Mouse (Mus musculus) gastrocnemius, adult 2 months (tissue): ENCODE measurements around the gene Atp4a. TPM values are rescaled to one million over a fixed set of nuclear protein-coding genes. Genes with fewer than 3 reads are reported as not detected.

ENCODE experiments used
- DNase-seq: peaks from one replicate; pipeline ENCODE4 v3.0.0; 2022
- H3K27ac ChIP-seq: fragments of 200-600 bp; 2 replicates; pipeline ENCODE4 v1.8.1; 2022; ENCODE audit warnings: mild to moderate bottlenecking
- H3K4me3 ChIP-seq: fragments of 200-600 bp; 2 replicates; pipeline ENCODE4 v1.8.1; 2022; ENCODE audit warnings: mild to moderate bottlenecking, moderate library complexity
- CTCF ChIP-seq: fragments of 200-600 bp; IDR thresholded peaks from 2 replicates; pipeline ENCODE4 v1.8.1; 2022; ENCODE audit warnings: antibody characterized with exemption, mild to moderate bottlenecking, moderate library complexity
- intact Hi-C: fragments of 180-260 bp; cut with DNase I; formaldehyde crosslinking; loops from one replicate; pipeline ENCODE4 v1.15.1; 2025
- total RNA-seq, 2 experiments: library from RNA; stranded (reverse); gene quantifications; 2 replicates each; pipeline ENCODE4 v1.2.3; 2021

The Atp4a gene
- total RNA-seq, 2 experiments from 2014 or later = 0.13 to 0.14 TPM

GRCm38 (mm10) chr7:30744022-30744598, 32.1 kb downstream of the Atp4a start:
- H3K4me3 ChIP-seq = no peak overlapping the region
- peak; percentile 52 for DNase-seq
- intact Hi-C loops = no loop called here
- H3K27ac ChIP-seq = no peak overlapping the region
- no peak for TF ChIP-seq CTCF

GRCm38 (mm10) chr7:30747525-30748204, 35.7 kb downstream of the Atp4a start:
- TF ChIP-seq CTCF = no peak
- Histone ChIP-seq H3K27ac (no peak overlapping the region), H3K4me3 (no peak overlapping the region)
- intact Hi-C loops = no loop called here
- no peak for DNase-seq

- intact Hi-C loops = no loop called here
- no peak for DNase-seq
- H3K4me3 ChIP-seq = no peak overlapping the region
Measured at GRCm38 (mm10) chr7:30749824-30750606, 38.0 kb downstream of the Atp4a start.

GRCm38 (mm10) chr7:30751086-30751669, 39.2 kb downstream of the Atp4a start, which contains the start of gene Sbsn:
Sbsn (plus strand) TSS chr7:30751471.
- TF ChIP-seq CTCF = no peak
- intact Hi-C loops = no loop called here
- Histone ChIP-seq H3K4me3 (no peak within 1 kb of the TSS), H3K27ac (no peak within 1 kb of the TSS)
- no peak for DNase-seq

More at GRCm38 (mm10) chr7:30749824-30750606, 38.0 kb downstream of the Atp4a start:
- no peak overlapping the region for H3K27ac ChIP-seq
- TF ChIP-seq CTCF = no peak

- intact Hi-C loops = no loop called here
- no peak for TF ChIP-seq CTCF
- no peak for DNase-seq
- Histone ChIP-seq H3K27ac (no peak overlapping the region), H3K4me3 (no peak overlapping the region)
Measured at GRCm38 (mm10) chr7:30757001-30757400, 45.0 kb downstream of the Atp4a start.

- Histone ChIP-seq H3K4me3 (no peak overlapping the region), H3K27ac (no peak overlapping the region)
- TF ChIP-seq CTCF = peak; percentile 43; the same call in 1 of the 2 replicates
- DNase-seq = no peak
- intact Hi-C loops = no loop called here
Measured at GRCm38 (mm10) chr7:30758853-30759252, 46.8 kb downstream of the Atp4a start.

- no peak for DNase-seq
- Histone ChIP-seq H3K27ac (no peak overlapping the region), H3K4me3 (no peak overlapping the region)
- no peak for TF ChIP-seq CTCF
- intact Hi-C loops = no loop called here
Measured at GRCm38 (mm10) chr7:30761769-30762352, 49.9 kb downstream of the Atp4a start.

GRCm38 (mm10) chr7:30763456-30763855, 51.4 kb downstream of the Atp4a start, which contains the start of gene Dmkn:
Dmkn (plus strand) TSS chr7:30763756.
- intact Hi-C loops = no loop called here
- Histone ChIP-seq H3K4me3 (no peak within 1 kb of the TSS), H3K27ac (no peak within 1 kb of the TSS)
- DNase-seq = no peak
- TF ChIP-seq CTCF = no peak

- no peak for TF ChIP-seq CTCF
- Histone ChIP-seq H3K27ac (no peak overlapping the region), H3K4me3 (no peak overlapping the region)
- DNase-seq = no peak
- intact Hi-C loops = no loop called here
Measured at GRCm38 (mm10) chr7:30765173-30765572, 53.2 kb downstream of the Atp4a start.

GRCm38 (mm10) chr7:30766408-30766807, 54.4 kb downstream of the Atp4a start:
- TF ChIP-seq CTCF = no peak; the same call in 1 of the 2 replicates
- intact Hi-C loops = no loop called here
- DNase-seq = no peak
- no peak overlapping the region for H3K27ac ChIP-seq
- no peak overlapping the region for H3K4me3 ChIP-seq

GRCm38 (mm10) chr7:30769236-30769635, 57.2 kb downstream of the Atp4a start:
- DNase-seq = no peak
- intact Hi-C loops = no loop called here
- no peak for TF ChIP-seq CTCF
- H3K27ac ChIP-seq = no peak overlapping the region
- H3K4me3 ChIP-seq = no peak overlapping the region

Other genes starting within 250 kb of the Atp4a start
- not detected for gene Prodh2, start 218.6 kb upstream of the Atp4a start, total RNA-seq
- gene Arhgap33, start 177.1 kb upstream of the Atp4a start, total RNA-seq = under 1 TPM; 0.31 to 0.47 TPM
- 1,000 to 10,000 TPM in 1 of 2 experiments, 100 to 1,000 TPM in 1; 867 to 2,532 TPM for gene Hspb6, start 160.0 kb upstream of the Atp4a start, total RNA-seq
- gene Proser3, start 159.9 kb upstream of the Atp4a start, total RNA-seq = 1 to 10 TPM; 5.5 to 7.3 TPM
- gene Lin37, start 152.4 kb upstream of the Atp4a start, total RNA-seq = 10 to 100 TPM in 1 of 2 experiments, 1 to 10 TPM in 1; 9.2 to 10.5 TPM
- gene U2af1l4, start 148.9 kb upstream of the Atp4a start, total RNA-seq = 10 to 100 TPM; 53.8 to 62.5 TPM
- gene Gm49396, start 148.9 kb upstream of the Atp4a start, total RNA-seq = 1 to 10 TPM; 1.8 to 2.2 TPM
- gene Psenen, start 148.6 kb upstream of the Atp4a start, total RNA-seq = 100 to 1,000 TPM; 116 to 123 TPM
- gene Igflr1, start 146.8 kb upstream of the Atp4a start, total RNA-seq = 1 to 10 TPM; 1.1 to 1.5 TPM
- gene Kmt2b, start 123.5 kb upstream of the Atp4a start, total RNA-seq = 10 to 100 TPM; 13.3 to 16.3 TPM
- gene Zbtb32, start 113.3 kb upstream of the Atp4a start, total RNA-seq = under 1 TPM in 1 of 2 experiments, not detected in 1; 0.33 TPM
- gene Upk1a, start 99.4 kb upstream of the Atp4a start, total RNA-seq = under 1 TPM in 1 of 2 experiments, not detected in 1; 0.17 TPM
- gene Cox6b1, start 86.1 kb upstream of the Atp4a start, total RNA-seq = 1,000 to 10,000 TPM; 1,338 to 2,234 TPM
- not detected for gene Etv2, start 76.4 kb upstream of the Atp4a start, total RNA-seq
- 10 to 100 TPM; 37.4 to 38.3 TPM for gene Rbm42, start 61.9 kb upstream of the Atp4a start, total RNA-seq
- gene Haus5, start 47.2 kb upstream of the Atp4a start, total RNA-seq = 1 to 10 TPM; 3.7 to 4.2 TPM
- 1 to 10 TPM; 2.7 to 4.9 TPM for gene Pmis2, start 40.6 kb upstream of the Atp4a start, total RNA-seq
- gene 2200002J24Rik, start 13.3 kb upstream of the Atp4a start, total RNA-seq = not detected
- 100 to 1,000 TPM; 232 to 255 TPM for gene Tmem147, start 17.3 kb downstream of the Atp4a start, total RNA-seq
- gene Gapdhs, start 31.5 kb downstream of the Atp4a start, total RNA-seq = not detected
- gene Sbsn, start 39.3 kb downstream of the Atp4a start, total RNA-seq = 1 to 10 TPM; 2.8 to 4.7 TPM
- gene Dmkn, start 51.5 kb downstream of the Atp4a start, total RNA-seq = 1 to 10 TPM in 1 of 2 experiments, under 1 TPM in 1; 0.98 to 1.2 TPM
- gene Krtdap, start 75.7 kb downstream of the Atp4a start, total RNA-seq = under 1 TPM in 1 of 2 experiments, not detected in 1; 0.78 TPM
- under 1 TPM in 1 of 2 experiments, not detected in 1; 0.14 TPM for gene Ffar2, start 111.6 kb downstream of the Atp4a start, total RNA-seq
- gene Ffar3, start 144.0 kb downstream of the Atp4a start, total RNA-seq = not detected
- not detected for gene Ffar1, start 149.4 kb downstream of the Atp4a start, total RNA-seq
- under 1 TPM in 1 of 2 experiments, not detected in 1; 0.31 TPM for gene Cd22, start 168.1 kb downstream of the Atp4a start, total RNA-seq
- under 1 TPM; 0.22 to 0.71 TPM for gene Mag, start 202.7 kb downstream of the Atp4a start, total RNA-seq
- gene Hamp2, start 212.5 kb downstream of the Atp4a start, total RNA-seq = not detected
- gene Hamp, start 231.8 kb downstream of the Atp4a start, total RNA-seq = not detected
- gene Usf2, start 244.6 kb downstream of the Atp4a start, total RNA-seq = 100 to 1,000 TPM in 1 of 2 experiments, 10 to 100 TPM in 1; 85.9 to 102 TPM